Mouse (Mus musculus): ENCODE data around the gene Rapgef3. TPM values are rescaled to one million over a fixed set of nuclear protein-coding genes. Genes with fewer than 3 reads are reported as not detected.

The Rapgef3 gene
- polyA plus RNA-seq, 1 experiment from 2014 or later: 17.5 TPM

DNA sequence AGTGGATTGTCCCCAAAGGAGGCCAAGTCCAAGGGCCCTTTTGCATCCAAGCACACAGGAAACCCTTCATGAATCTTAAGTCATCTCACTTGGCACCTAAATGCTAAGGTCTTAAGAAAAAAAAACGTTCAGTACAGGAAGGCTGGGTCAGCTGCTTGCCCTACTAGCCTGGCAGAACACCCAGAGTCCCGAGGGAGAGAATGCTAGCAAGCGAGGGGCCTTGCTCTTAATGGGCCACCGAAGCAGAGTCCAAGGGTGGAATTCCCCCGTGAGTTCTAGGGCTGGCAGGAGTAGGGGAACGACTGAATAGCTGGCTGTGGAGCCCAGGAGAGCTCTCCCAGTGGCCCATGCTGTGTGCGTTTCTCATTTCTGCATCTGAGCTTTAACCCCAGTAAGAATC lies 39.0 kb downstream of the Rapgef3 start:
- 56% methylated on average over 7 of the region's 7 CpGs for WGBS
- H3K36me3 ChIP-seq (ENCODE audit: insufficient read depth): no peaks in the 10 kb centered on the region
- no peak overlapping the region for H3K27ac ChIP-seq (ENCODE audit: low read depth)
- H3K9me3 ChIP-seq (ENCODE audit: low read depth, low read length): no peaks in the 10 kb centered on the region
- H3K4me2 ChIP-seq: no peak overlapping the region
- H3K9ac ChIP-seq: no peak overlapping the region
- TF ChIP-seq CTCF (IDR thresholded peaks at IDR 0.05; ENCODE audit: low read depth): no peak
- no peak for DNase-seq
- ATAC-seq (ENCODE audit: insufficient read depth): no peak
- H3K4me3 ChIP-seq (ENCODE audit: low read depth, low read length): no peak overlapping the region
- H3K27me3 ChIP-seq (ENCODE audit: insufficient read depth, low read length): no peaks in the 10 kb centered on the region
- no peaks in the 10 kb centered on the region for H3K4me1 ChIP-seq (ENCODE audit: insufficient read depth)

DNA sequence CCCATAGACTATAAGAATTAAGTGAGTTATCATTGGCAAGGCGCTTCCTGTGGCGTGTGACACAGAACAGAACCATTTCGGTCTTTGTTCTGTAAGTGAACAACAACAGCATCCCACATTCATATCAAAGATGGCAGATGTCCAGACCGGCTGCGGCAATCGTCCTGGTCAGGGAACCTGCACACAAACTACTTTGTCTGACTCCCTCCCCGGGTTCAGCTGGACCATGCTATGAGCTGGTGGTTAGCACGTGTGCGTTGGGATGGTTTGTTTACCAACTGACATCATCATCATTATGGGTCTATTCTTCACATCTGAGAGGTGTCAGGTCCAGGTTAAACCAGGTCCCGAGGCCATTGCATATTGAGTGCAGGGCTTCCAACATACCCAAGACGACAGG lies 39.4 kb downstream of the Rapgef3 start:
- H3K4me2 ChIP-seq: no peak overlapping the region
- TF ChIP-seq CTCF (IDR thresholded peaks at IDR 0.05; ENCODE audit: low read depth): no peak
- no peak overlapping the region for H3K27ac ChIP-seq (ENCODE audit: low read depth)
- ATAC-seq (ENCODE audit: insufficient read depth) (no peak), DNase-seq (no peak)
- H3K4me3 ChIP-seq (ENCODE audit: low read depth, low read length): no peak overlapping the region
- WGBS: 73% methylated on average over 11 of the region's 11 CpGs
- no peaks in the 10 kb centered on the region for H3K27me3 ChIP-seq (ENCODE audit: insufficient read depth, low read length)
- no peaks in the 10 kb centered on the region for H3K9me3 ChIP-seq (ENCODE audit: low read depth, low read length)
- no peak overlapping the region for H3K9ac ChIP-seq
- H3K4me1 ChIP-seq (ENCODE audit: insufficient read depth): no peaks in the 10 kb centered on the region
- H3K36me3 ChIP-seq (ENCODE audit: insufficient read depth): no peaks in the 10 kb centered on the region

DNA sequence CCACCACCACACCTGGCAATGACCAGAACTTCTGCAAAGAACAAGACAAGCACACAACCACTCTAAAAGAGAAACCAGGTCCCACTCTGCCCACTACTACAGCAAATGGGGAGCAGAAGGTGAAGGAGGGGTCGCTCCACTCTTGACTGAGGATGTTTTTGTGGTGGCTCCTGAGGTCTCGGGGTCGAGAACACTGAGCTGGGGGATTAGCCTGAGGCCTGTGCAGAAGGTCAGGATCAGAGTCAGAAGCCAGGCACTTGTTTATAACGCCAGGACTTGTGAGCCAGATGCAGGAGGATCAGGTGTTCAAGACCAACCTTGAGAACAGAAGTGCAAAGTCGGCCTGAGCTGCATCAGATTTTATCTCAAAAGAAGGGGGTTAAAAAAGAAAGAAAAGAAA lies 40.3 kb downstream of the Rapgef3 start:
- H3K36me3 ChIP-seq (ENCODE audit: insufficient read depth): no peaks in the 10 kb centered on the region
- no peaks in the 10 kb centered on the region for H3K9me3 ChIP-seq (ENCODE audit: low read depth, low read length)
- H3K27ac ChIP-seq (ENCODE audit: low read depth): no peak overlapping the region
- no peak for TF ChIP-seq CTCF (IDR thresholded peaks at IDR 0.05; ENCODE audit: low read depth)
- no peak overlapping the region for H3K4me3 ChIP-seq (ENCODE audit: low read depth, low read length)
- H3K27me3 ChIP-seq (ENCODE audit: insufficient read depth, low read length): no peaks in the 10 kb centered on the region
- ATAC-seq (ENCODE audit: insufficient read depth): peak; percentile 14; the same call in 1 of the 2 replicates
- no peak overlapping the region for H3K4me2 ChIP-seq
- H3K4me1 ChIP-seq (ENCODE audit: insufficient read depth): no peaks in the 10 kb centered on the region
- no peak for DNase-seq
- WGBS: 68% methylated on average over 5 of the region's 5 CpGs
- no peak overlapping the region for H3K9ac ChIP-seq

GRCm38 (mm10) chr15:97727048-97727447 lies 40.7 kb downstream of the Rapgef3 start:
- ATAC-seq (ENCODE audit: insufficient read depth): peak; percentile 8; the same call in 1 of the 2 replicates
- no peaks in the 10 kb centered on the region for H3K36me3 ChIP-seq (ENCODE audit: insufficient read depth)
- WGBS: 59% methylated on average over 8 of the region's 8 CpGs
- no peaks in the 10 kb centered on the region for H3K9me3 ChIP-seq (ENCODE audit: low read depth, low read length)
- no peak overlapping the region for H3K4me3 ChIP-seq (ENCODE audit: low read depth, low read length)
- H3K4me1 ChIP-seq (ENCODE audit: insufficient read depth): no peaks in the 10 kb centered on the region
- no peak for TF ChIP-seq CTCF (IDR thresholded peaks at IDR 0.05; ENCODE audit: low read depth)
- DNase-seq: no peak
- H3K4me2 ChIP-seq: no peak overlapping the region
- H3K9ac ChIP-seq: no peak overlapping the region
- no peaks in the 10 kb centered on the region for H3K27me3 ChIP-seq (ENCODE audit: insufficient read depth, low read length)
- H3K27ac ChIP-seq (ENCODE audit: low read depth): no peak overlapping the region

DNA sequence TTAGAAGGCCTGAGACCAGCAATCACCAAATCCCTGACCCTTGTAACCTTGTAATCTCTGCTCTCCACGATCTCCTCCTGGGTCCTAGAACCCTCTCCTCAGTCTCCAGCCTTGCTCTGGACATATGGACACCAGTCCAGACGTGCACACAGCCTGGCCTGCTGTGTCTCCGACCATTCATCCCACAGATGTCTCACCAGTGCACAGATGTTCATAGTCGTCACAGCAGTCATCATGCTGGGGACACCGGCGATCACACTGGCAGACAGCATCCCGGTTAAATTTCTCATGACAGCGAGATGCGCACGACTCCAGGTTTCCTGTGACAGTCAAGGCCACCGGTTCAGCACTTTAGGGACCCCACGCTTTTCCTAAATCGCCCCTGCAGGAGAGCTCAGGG lies 41.5 kb downstream of the Rapgef3 start:
- Histone ChIP-seq H3K36me3 (ENCODE audit: insufficient read depth) (no peaks in the 10 kb centered on the region), H3K27me3 (ENCODE audit: insufficient read depth, low read length) (no peaks in the 10 kb centered on the region), H3K9ac (no peak overlapping the region), H3K27ac (ENCODE audit: low read depth) (no peak overlapping the region), H3K9me3 (ENCODE audit: low read depth, low read length) (no peaks in the 10 kb centered on the region), H3K4me3 (ENCODE audit: low read depth, low read length) (no peak overlapping the region), H3K4me1 (ENCODE audit: insufficient read depth) (no peaks in the 10 kb centered on the region), H3K4me2 (no peak overlapping the region)
- TF ChIP-seq CTCF (IDR thresholded peaks at IDR 0.05; ENCODE audit: low read depth): no peak
- 74% methylated on average over 13 of the region's 13 CpGs for WGBS
- ATAC-seq (ENCODE audit: insufficient read depth): no peak
- DNase-seq: no peak

GRCm38 (mm10) chr15:97725198-97725785 lies 42.5 kb downstream of the Rapgef3 start:
- 71% methylated on average over 6 of the region's 6 CpGs for WGBS
- Histone ChIP-seq H3K4me3 (ENCODE audit: low read depth, low read length) (no peak overlapping the region), H3K4me2 (no peak overlapping the region), H3K9me3 (ENCODE audit: low read depth, low read length) (no peaks in the 10 kb centered on the region), H3K27ac (ENCODE audit: low read depth) (no peak overlapping the region), H3K36me3 (ENCODE audit: insufficient read depth) (no peaks in the 10 kb centered on the region), H3K9ac (no peak overlapping the region), H3K4me1 (ENCODE audit: insufficient read depth) (no peaks in the 10 kb centered on the region), H3K27me3 (ENCODE audit: insufficient read depth, low read length) (no peaks in the 10 kb centered on the region)
- TF ChIP-seq CTCF (IDR thresholded peaks at IDR 0.05; ENCODE audit: low read depth): no peak
- no peak for DNase-seq
- ATAC-seq (ENCODE audit: insufficient read depth): no peak

GRCm38 (mm10) chr15:97724346-97725197 lies 43.2 kb downstream of the Rapgef3 start:
- H3K27me3 ChIP-seq (ENCODE audit: insufficient read depth, low read length): no peaks in the 10 kb centered on the region
- H3K27ac ChIP-seq (ENCODE audit: low read depth): no peak overlapping the region
- ATAC-seq (ENCODE audit: insufficient read depth): no peak
- H3K4me1 ChIP-seq (ENCODE audit: insufficient read depth): no peaks in the 10 kb centered on the region
- H3K36me3 ChIP-seq (ENCODE audit: insufficient read depth): no peaks in the 10 kb centered on the region
- no peak overlapping the region for H3K9ac ChIP-seq
- H3K4me2 ChIP-seq: no peak overlapping the region
- no peaks in the 10 kb centered on the region for H3K9me3 ChIP-seq (ENCODE audit: low read depth, low read length)
- 81% methylated on average over 17 of the region's 17 CpGs for WGBS
- no peak overlapping the region for H3K4me3 ChIP-seq (ENCODE audit: low read depth, low read length)
- no peak for TF ChIP-seq CTCF (IDR thresholded peaks at IDR 0.05; ENCODE audit: low read depth)
- DNase-seq: no peak
